Mouse (Mus musculus) megakaryocyte, embryonic 14.5 days (primary cell): Measurements from ENCODE around the gene Olfr1392.

Source experiments
- FLI1 ChIP-seq: IDR thresholded peaks from 2 replicates; pipeline ENCODE4 v1.6.1; 2012; ENCODE audit warnings: low read length, inconsistent platforms, mixed read lengths
- GATA1 ChIP-seq: IDR thresholded peaks from 3 replicates; pipeline ENCODE4 v1.6.1; 2012; ENCODE audit warnings: mixed read lengths, low read length, inconsistent platforms, borderline replicate concordance

DNA sequence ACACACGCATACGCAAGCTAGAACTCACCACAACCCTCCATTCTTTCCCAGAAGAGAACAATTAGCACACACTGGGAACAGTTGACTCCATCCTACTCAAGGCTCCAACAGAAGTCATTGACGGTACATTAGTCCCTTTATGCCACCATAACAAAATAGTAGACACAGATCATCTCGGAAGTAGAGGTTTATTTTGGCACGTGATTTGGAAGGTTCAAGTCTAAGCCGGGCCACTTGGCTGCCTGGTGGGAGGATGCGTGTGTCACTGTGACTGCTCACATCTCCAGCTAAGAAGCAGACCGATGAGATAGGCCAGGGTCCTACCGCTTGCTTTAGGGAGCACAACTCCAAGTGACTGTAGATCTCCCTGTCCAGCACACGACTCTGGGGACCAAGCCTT is 17.8 kb upstream of the Olfr1392 start:
- TF ChIP-seq GATA1 (no peak), FLI1 (no peak)
